Mouse (Mus musculus) bone marrow macrophage, adult 2 months (primary cell): ENCODE results near the gene Mgst3.

Source experiments
- CTCF ChIP-seq: IDR thresholded peaks from 2 replicates; pipeline ENCODE4 v1.5.1; 2012; ENCODE audit warnings: low read depth, mild to moderate bottlenecking, low read length, moderate library complexity
- POLR2A ChIP-seq: IDR thresholded peaks from 2 replicates; pipeline ENCODE4 v1.6.1; 2012; ENCODE audit warnings: mild to moderate bottlenecking, low read depth, low read length, borderline replicate concordance

- no peak for TF ChIP-seq CTCF
- TF ChIP-seq POLR2A, result no peak
Observed at GRCm38 (mm10) chr1:167434931-167435330, 41.3 kb upstream of the Mgst3 start.
